Mouse (Mus musculus) MEL (cell line): Measurements from ENCODE around the gene Gtf2h3. TPM values are rescaled to one million over a fixed set of nuclear protein-coding genes. Genes with fewer than 3 reads are reported as not detected.
A peak's percentile ranks its signal among the peaks of the same experiment; 100 is the strongest.

ENCODE experiments used
- DNase-seq: peaks from one replicate; pipeline ENCODE4 v3.0.0; 2011; ENCODE audit warnings: low read depth, low spot score
- H3K27ac ChIP-seq: 2 replicates; pipeline ENCODE4 v1.5.1; 2012; ENCODE audit warnings: low read depth, mild to moderate bottlenecking, control low read depth, low read length, moderate library complexity; ENCODE audit not compliant: control insufficient read depth
- H3K27me3 ChIP-seq, 2 experiments: fragments of 150-350 bp in 1 of 2; sonication (generic) in 1 of 2; 2 replicates each; pipeline ENCODE4 v1.6.1; 2012; ENCODE audit warnings: low read length in 2 of 2, mild to moderate bottlenecking in 2 of 2, improper control_type of control experiment in 1 of 2, moderate library complexity in 1 of 2; ENCODE audit not compliant: insufficient read depth in 2 of 2, control insufficient read depth in 1 of 2
- H3K36me3 ChIP-seq, 2 experiments: 2 replicates each; pipeline ENCODE4 v1.6.1; 2012 to 2014; ENCODE audit warnings: low read length in 2 of 2, improper control_type of control experiment in 1 of 2, inconsistent platforms in 1 of 2, mild to moderate bottlenecking in 1 of 2; ENCODE audit not compliant: insufficient read depth in 2 of 2, control insufficient read depth in 1 of 2
- H3K4me1 ChIP-seq, 2 experiments: fragments of 150-350 bp in 1 of 2; sonication (generic) in 1 of 2; 2 replicates each; pipeline ENCODE4 v1.6.1; 2012; ENCODE audit warnings: low read length in 2 of 2, improper control_type of control experiment in 1 of 2, mild to moderate bottlenecking in 1 of 2; ENCODE audit not compliant: insufficient read depth in 2 of 2, control insufficient read depth in 1 of 2
- H3K4me3 ChIP-seq, 2 experiments: fragments of 150-350 bp in 1 of 2; sonication (generic) in 1 of 2; 2 replicates each; pipeline ENCODE4 v1.5.1; 2012; ENCODE audit warnings: low read depth in 2 of 2, low read length in 2 of 2, mild to moderate bottlenecking in 2 of 2, moderate library complexity in 2 of 2, control low read depth in 1 of 2, improper control_type of control experiment in 1 of 2; ENCODE audit not compliant: control insufficient read depth in 1 of 2, insufficient read depth in 1 of 2
- H3K79me2 ChIP-seq: 2 replicates; pipeline ENCODE4 v1.6.1; 2012; ENCODE audit warnings: mild to moderate bottlenecking, low read length, moderate library complexity; ENCODE audit not compliant: control insufficient read depth, poor library complexity, insufficient read depth
- H3K9ac ChIP-seq: 2 replicates; pipeline ENCODE4 v1.6.1; 2012; ENCODE audit warnings: low read depth, mild to moderate bottlenecking, control low read depth, low read length, moderate library complexity; ENCODE audit not compliant: control insufficient read depth, poor library complexity, severe bottlenecking
- H3K9me3 ChIP-seq: fragments of 150-350 bp; sonication (generic); replicated peaks from 2 replicates; pipeline ENCODE4 v1.6.1; 2012; ENCODE audit warnings: mild to moderate bottlenecking, low read length, improper control_type of control experiment, moderate library complexity; ENCODE audit not compliant: insufficient read depth
- BHLHE40 ChIP-seq: IDR thresholded peaks from 2 replicates; pipeline ENCODE4 v1.6.1; 2012; ENCODE audit warnings: low read depth, mild to moderate bottlenecking, inconsistent platforms, low read length, improper control_type of control experiment, borderline replicate concordance
- CHD1 ChIP-seq: IDR thresholded peaks from 2 replicates; pipeline ENCODE4 v1.6.1; 2012; ENCODE audit warnings: low read depth, mild to moderate bottlenecking, inconsistent platforms, low read length, improper control_type of control experiment
- CHD2 ChIP-seq: IDR thresholded peaks from 2 replicates; pipeline ENCODE4 v1.6.1; 2011; ENCODE audit warnings: low read length, improper control_type of control experiment
- CTCF ChIP-seq, 3 experiments: IDR thresholded peaks in 2 of 3; conservative IDR thresholded peaks in 1 of 3; 2 replicates each; pipeline ENCODE4 v1.5.1; 2011 to 2012; ENCODE audit warnings: low read length in 3 of 3, low read depth in 2 of 3, mild to moderate bottlenecking in 2 of 3, improper control_type of control experiment in 1 of 3, inconsistent platforms in 1 of 3, mixed read lengths in 1 of 3, moderate library complexity in 1 of 3; ENCODE audit not compliant: control insufficient read depth in 1 of 3, insufficient read depth in 1 of 3, poor library complexity in 1 of 3, severe bottlenecking in 1 of 3
- ELF1 ChIP-seq: IDR thresholded peaks from 2 replicates; pipeline ENCODE4 v1.6.1; 2014; ENCODE audit warnings: low read depth, mild to moderate bottlenecking, inconsistent platforms, low read length, improper control_type of control experiment, moderate library complexity
- EP300 ChIP-seq, 2 experiments: IDR thresholded peaks; 2 replicates each; pipeline ENCODE4 v1.6.1; 2011; ENCODE audit warnings: improper control_type of control experiment in 2 of 2, low read length in 2 of 2, low read depth in 1 of 2, mild to moderate bottlenecking in 1 of 2
- GABPA ChIP-seq: IDR thresholded peaks from 2 replicates; pipeline ENCODE4 v1.6.1; 2012; ENCODE audit warnings: low read depth, mild to moderate bottlenecking, inconsistent platforms, low read length, improper control_type of control experiment, moderate library complexity
- GATA1 ChIP-seq: IDR thresholded peaks from 2 replicates; pipeline ENCODE4 v1.6.1; 2011; ENCODE audit warnings: low read depth, low read length, improper control_type of control experiment
- HCFC1 ChIP-seq: IDR thresholded peaks from 2 replicates; pipeline ENCODE4 v1.6.1; 2012; ENCODE audit warnings: low read depth, mild to moderate bottlenecking, inconsistent platforms, low read length, improper control_type of control experiment, moderate library complexity
- KAT2A ChIP-seq: conservative IDR thresholded peaks from 2 replicates; pipeline ENCODE4 v1.6.1; 2012; ENCODE audit warnings: low read depth, low read length, improper control_type of control experiment, inconsistent platforms
- MAFK ChIP-seq: IDR thresholded peaks from 2 replicates; pipeline ENCODE4 v1.6.1; 2011; ENCODE audit warnings: low read depth, mild to moderate bottlenecking, low read length, improper control_type of control experiment, borderline replicate concordance
- MAZ ChIP-seq: IDR thresholded peaks from 2 replicates; pipeline ENCODE4 v1.6.1; 2012; ENCODE audit warnings: low read depth, mild to moderate bottlenecking, inconsistent platforms, low read length, improper control_type of control experiment
- MEF2A ChIP-seq: IDR thresholded peaks from 2 replicates; pipeline ENCODE4 v1.6.1; 2014; ENCODE audit warnings: low read depth, mild to moderate bottlenecking, inconsistent platforms, low read length, improper control_type of control experiment; ENCODE audit not compliant: poor library complexity, insufficient replicate concordance, severe bottlenecking; ENCODE audit errors: extremely low read depth
- MXI1 ChIP-seq: IDR thresholded peaks from 2 replicates; pipeline ENCODE4 v1.6.1; 2011; ENCODE audit warnings: mild to moderate bottlenecking, low read depth, low read length, improper control_type of control experiment
- MYB ChIP-seq: IDR thresholded peaks from 2 replicates; pipeline ENCODE4 v1.6.1; 2011; ENCODE audit warnings: mild to moderate bottlenecking, low read depth, low read length, improper control_type of control experiment
- NELFE ChIP-seq: IDR thresholded peaks from 2 replicates; pipeline ENCODE4 v1.6.1; 2011; ENCODE audit warnings: low read depth, low read length, improper control_type of control experiment
- NRF1 ChIP-seq: IDR thresholded peaks from 2 replicates; pipeline ENCODE4 v1.6.1; 2014; ENCODE audit warnings: low read depth, mild to moderate bottlenecking, inconsistent platforms, low read length, improper control_type of control experiment, moderate library complexity; ENCODE audit not compliant: poor library complexity, insufficient read depth, severe bottlenecking
- POLR2A ChIP-seq, 2 experiments: IDR thresholded peaks; 2 replicates each; pipeline ENCODE4 v1.6.1; 2011 to 2012; ENCODE audit warnings: low read length in 2 of 2, mild to moderate bottlenecking in 2 of 2, control low read depth in 1 of 2, improper control_type of control experiment in 1 of 2, low read depth in 1 of 2, moderate library complexity in 1 of 2; ENCODE audit not compliant: control insufficient read depth in 1 of 2, insufficient read depth in 1 of 2, poor library complexity in 1 of 2
- POLR2AphosphoS2 ChIP-seq: IDR thresholded peaks from 2 replicates; pipeline ENCODE4 v1.6.1; 2011; ENCODE audit warnings: low read length, improper control_type of control experiment
- RCOR1 ChIP-seq: IDR thresholded peaks from 2 replicates; pipeline ENCODE4 v1.6.1; 2012; ENCODE audit warnings: low read depth, mild to moderate bottlenecking, inconsistent platforms, low read length, improper control_type of control experiment
- SIN3A ChIP-seq: IDR thresholded peaks from 2 replicates; pipeline ENCODE4 v1.6.1; 2012; ENCODE audit warnings: low read length, improper control_type of control experiment, inconsistent platforms
- SMC3 ChIP-seq: IDR thresholded peaks from 2 replicates; pipeline ENCODE4 v1.6.1; 2011; ENCODE audit warnings: low read depth, low read length, improper control_type of control experiment
- TAL1 ChIP-seq: IDR thresholded peaks from 2 replicates; pipeline ENCODE4 v1.6.1; 2012; ENCODE audit warnings: mild to moderate bottlenecking, inconsistent platforms, low read length, moderate library complexity, mixed read lengths
- TBP ChIP-seq: IDR thresholded peaks from 2 replicates; pipeline ENCODE4 v1.8.0; 2011; ENCODE audit warnings: low read depth, low read length, improper control_type of control experiment
- TCF12 ChIP-seq: IDR thresholded peaks from 2 replicates; pipeline ENCODE4 v1.6.1; 2014; ENCODE audit warnings: low read depth, mild to moderate bottlenecking, inconsistent platforms, low read length, improper control_type of control experiment, moderate library complexity
- ZC3H11A ChIP-seq: IDR thresholded peaks from 2 replicates; pipeline ENCODE4 v1.6.1; 2012; ENCODE audit warnings: low read depth, mild to moderate bottlenecking, inconsistent platforms, low read length, improper control_type of control experiment
- ZNF384 ChIP-seq: IDR thresholded peaks from 2 replicates; pipeline ENCODE4 v1.6.1; 2012; ENCODE audit warnings: low read depth, mild to moderate bottlenecking, inconsistent platforms, low read length, improper control_type of control experiment
- polyA plus RNA-seq, 2 experiments: library from polyadenylated mRNA; stranded (reverse) in 1 of 2; unstranded in 1 of 2; fragments of >175 nt in 1 of 2; fragments of >200 nt in 1 of 2; gene quantifications; 2 replicates each; pipeline versions ENCODE4 v1.2.1 to v1.2.4; 2012; ENCODE audit warnings: low replicate concordance in 2 of 2, low read depth in 1 of 2; ENCODE audit not compliant: insufficient read length in 2 of 2, insufficient read depth in 1 of 2, missing spikeins in 1 of 2
- total RNA-seq: library from RNA; depleted of rRNA; stranded (reverse); fragments of 300-350 nt; gene quantifications from 2 replicates; pipeline ENCODE4 v1.2.3, GENCODE M21; 2012

Gtf2h3 gene
- total and polyA plus RNA-seq, 3 experiments, result 86.1 to 116 TPM; not detected in 1

- peak; percentile 57; the same call in 1 of the 2 replicates for TF ChIP-seq MXI1
- no peak for TF ChIP-seq MAZ
- TF ChIP-seq POLR2AphosphoS2, result no peak
- peak; percentile 64 for TF ChIP-seq SMC3
- TF ChIP-seq TBP, result no peak
- TF ChIP-seq MYB, result no peak
- TF ChIP-seq MAFK, result no peak
- TF ChIP-seq EP300 (IDR thresholded peaks at IDR 0.05; ENCODE audit: low read depth in 1 of 2, low read length in 2 of 2), result peak in 1 of 2 experiments; percentile 73; a peak in 2 of 4 replicates
- no peak for TF ChIP-seq ELF1
- TF ChIP-seq HCFC1, result no peak
- TF ChIP-seq TCF12, result peak; percentile 55; the same call in 1 of the 2 replicates
- peak; percentile 18; the same call in 1 of the 2 replicates for TF ChIP-seq ZC3H11A
- no peak for TF ChIP-seq CHD2
- TF ChIP-seq CHD1, result no peak
- peak; percentile 41; the same call in 1 of the 2 replicates for TF ChIP-seq BHLHE40
- peak; percentile 40 for TF ChIP-seq TAL1
- TF ChIP-seq MEF2A, result no peak
- TF ChIP-seq GATA1, result 0 out of 2 replicates have a peak, but pooled peaks have one; percentile 19
These were observed 32.0 kb downstream of the Gtf2h3 start (continued) for GRCm38 (mm10) chr5:124610965-124611364.

DNA sequence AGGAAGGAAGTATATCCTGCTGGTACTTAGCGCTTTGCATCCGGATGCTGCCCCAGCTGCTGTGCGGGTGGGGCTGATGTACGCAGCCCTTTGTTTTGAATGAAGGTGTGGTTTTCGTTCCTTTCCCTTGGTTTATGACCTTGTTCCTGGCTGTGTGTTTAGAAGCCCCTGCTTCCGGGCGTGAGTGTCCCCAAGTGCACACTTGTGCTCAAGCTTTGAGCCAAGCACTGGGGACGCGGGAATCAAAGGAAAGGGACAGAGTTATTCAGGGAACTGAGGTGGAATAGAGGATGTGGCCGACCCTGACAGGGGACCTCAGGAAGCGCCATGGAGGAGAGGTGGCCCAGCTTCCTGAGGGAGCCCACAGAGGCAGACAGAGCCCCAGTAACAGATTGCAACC lies 35.8 kb downstream of the Gtf2h3 start:
- no peak overlapping the region for H3K9ac ChIP-seq
- H3K4me3 ChIP-seq, result no peak overlapping the region
- no peaks in the 10 kb centered on the region for H3K27me3 ChIP-seq
- H3K79me2 ChIP-seq, result no peaks in the 10 kb centered on the region
- DNase-seq, result no peak
- H3K36me3 ChIP-seq, result no peaks in the 10 kb centered on the region
- peaks cover 0 to 11% of the 10 kb centered on the region in 2 experiments; a peak in 2 of 4 replicates for H3K4me1 ChIP-seq
- no peaks in the 10 kb centered on the region for H3K9me3 ChIP-seq
- no peak overlapping the region for H3K27ac ChIP-seq
- no peak for TF ChIP-seq NELFE
- no peak for TF ChIP-seq NRF1
- no peak for TF ChIP-seq SMC3
- TF ChIP-seq TBP, result no peak
- no peak for TF ChIP-seq KAT2A
- no peak for TF ChIP-seq MAFK
- no peak for TF ChIP-seq ELF1
- no peak for TF ChIP-seq RCOR1
- no peak for TF ChIP-seq CTCF (IDR thresholded peaks at IDR 0.05 in 2 of 3, conservative IDR thresholded peaks at IDR 0.05 in 1 of 3; ENCODE audit: control insufficient read depth in 1 of 3, insufficient read depth in 1 of 3, low read depth in 2 of 3, low read length in 3 of 3, poor library complexity in 1 of 3, severe bottlenecking in 1 of 3)
- TF ChIP-seq CHD2, result no peak
- no peak for TF ChIP-seq POLR2A (IDR thresholded peaks at IDR 0.05; ENCODE audit: control insufficient read depth in 1 of 2, insufficient read depth in 1 of 2, low read depth in 1 of 2, low read length in 2 of 2, poor library complexity in 1 of 2)
- TF ChIP-seq ZNF384, result no peak
- TF ChIP-seq POLR2AphosphoS2, result no peak
- TF ChIP-seq CHD1, result no peak
- TF ChIP-seq GABPA, result no peak
- TF ChIP-seq SIN3A, result no peak
